Mouse (Mus musculus) mouse trophoblast stem cell (cell line): Measurements from ENCODE around the gene Zfp654.

Experiments used
- in situ Hi-C, 2 experiments: fragments of 300-500 bp; cut with MseI, MboI; formaldehyde crosslinking; loops; 2 replicates in 1 of 2; 3 replicates in 1 of 2; pipeline ENCODE4 v1.15.1; 2025

Gene Zfp654

DNA sequence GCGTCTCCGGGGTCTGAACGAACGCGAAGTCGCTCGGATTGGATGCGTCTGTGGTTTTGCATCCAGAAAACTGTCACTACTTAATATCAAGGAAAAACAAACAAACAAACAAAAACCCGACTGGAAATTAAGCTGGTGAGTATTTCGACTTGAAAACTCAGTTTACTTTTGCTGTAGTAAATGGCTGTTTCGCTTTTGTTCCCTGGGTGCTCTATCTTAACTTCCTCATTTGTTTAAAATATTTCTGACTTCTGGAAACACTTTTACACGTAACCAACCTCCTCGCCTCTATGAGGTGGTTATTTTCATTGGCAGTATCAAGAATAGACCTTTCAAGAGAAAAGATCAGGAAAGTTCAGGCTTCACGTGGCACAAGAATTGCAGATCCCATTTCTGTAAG lies 1.4 kb upstream of the Zfp654 start:
- in situ Hi-C loops = no loop called here

DNA sequence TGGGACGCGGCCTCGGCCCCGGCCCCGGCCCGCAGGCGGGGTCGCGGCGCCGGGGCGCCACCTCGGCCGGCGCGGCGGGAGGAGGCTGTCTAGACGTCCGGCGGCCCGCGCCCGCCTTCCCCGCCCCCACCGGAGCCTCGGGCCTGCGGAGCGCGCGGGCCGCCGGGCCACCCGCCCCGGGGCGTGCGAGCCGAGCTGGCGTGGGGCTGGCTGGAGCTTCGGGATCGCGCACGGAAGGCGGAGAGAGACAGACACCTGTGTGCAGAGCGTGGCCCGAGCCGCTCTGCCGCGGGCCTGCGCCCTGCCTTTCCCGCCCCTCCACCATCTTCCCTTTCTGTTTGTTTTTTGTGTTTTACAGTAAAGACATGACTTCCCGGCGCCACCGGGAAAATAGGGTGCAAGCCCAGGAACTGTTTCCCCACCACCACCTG lies 1.0 kb upstream of the Zfp654 start:
- in situ Hi-C loops = no loop called here

DNA sequence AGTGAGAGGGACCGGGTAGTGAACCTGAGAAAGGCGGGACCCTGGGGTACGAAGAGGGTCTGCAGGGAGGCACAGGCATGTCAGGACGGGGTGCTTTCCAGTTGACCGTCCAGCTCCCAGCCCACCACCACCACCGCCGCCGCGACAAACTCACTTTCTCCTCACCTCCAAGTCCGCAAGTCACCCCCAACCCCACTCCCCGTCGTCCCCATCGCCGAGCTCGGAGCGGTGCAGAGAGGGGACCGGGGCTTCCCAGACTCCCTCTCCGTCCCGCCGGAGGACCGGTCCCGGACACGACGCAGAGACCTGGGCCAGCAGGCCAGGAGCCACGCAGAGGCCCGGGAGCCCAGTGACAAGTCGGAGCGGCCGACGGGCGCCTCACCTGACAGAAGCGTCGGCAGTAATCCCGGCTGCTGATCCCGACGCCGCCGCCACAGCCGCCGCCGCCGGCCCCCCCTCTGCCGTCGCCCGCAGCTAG lies 328 bp downstream of the Zfp654 start:
- in situ Hi-C loops = no loop called here

DNA sequence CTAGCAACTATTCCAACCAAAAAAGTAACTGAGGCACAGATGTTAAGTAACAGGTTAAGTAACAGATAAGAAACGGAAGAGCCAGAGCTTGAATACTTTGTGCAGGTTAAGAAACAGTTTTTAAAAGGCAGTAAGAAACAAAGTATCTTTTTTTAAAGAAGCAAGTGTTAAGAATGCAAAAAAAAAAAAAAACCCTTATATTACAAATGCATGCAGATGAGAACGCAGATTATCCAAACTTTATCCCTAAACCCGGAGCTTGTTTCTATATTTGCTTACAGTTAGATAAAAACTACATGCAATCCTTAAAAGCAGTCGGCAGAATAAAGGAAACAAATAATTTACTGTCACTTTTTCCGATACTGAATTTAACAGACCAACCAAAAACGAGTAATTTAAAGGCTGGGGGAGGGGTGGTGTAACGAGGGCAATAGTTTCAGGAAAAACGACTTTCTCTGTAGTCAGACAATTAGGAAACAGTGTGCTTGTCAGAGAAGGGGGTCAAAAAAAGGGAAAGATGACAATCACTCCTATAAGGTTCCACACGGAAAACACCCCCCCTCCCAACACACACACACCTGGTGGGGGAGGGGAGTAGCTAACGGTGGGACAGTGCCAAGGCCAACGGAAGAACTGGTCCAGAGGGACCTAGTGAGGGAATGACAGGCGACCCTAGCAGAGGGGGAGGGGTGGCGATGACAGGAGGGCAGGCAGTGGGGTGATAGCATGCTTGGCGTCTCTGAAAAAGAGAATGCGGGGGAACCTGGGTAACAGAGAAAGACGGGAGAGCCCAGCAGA lies 966 bp downstream of the Zfp654 start:
- in situ Hi-C loops = no loop called here

DNA sequence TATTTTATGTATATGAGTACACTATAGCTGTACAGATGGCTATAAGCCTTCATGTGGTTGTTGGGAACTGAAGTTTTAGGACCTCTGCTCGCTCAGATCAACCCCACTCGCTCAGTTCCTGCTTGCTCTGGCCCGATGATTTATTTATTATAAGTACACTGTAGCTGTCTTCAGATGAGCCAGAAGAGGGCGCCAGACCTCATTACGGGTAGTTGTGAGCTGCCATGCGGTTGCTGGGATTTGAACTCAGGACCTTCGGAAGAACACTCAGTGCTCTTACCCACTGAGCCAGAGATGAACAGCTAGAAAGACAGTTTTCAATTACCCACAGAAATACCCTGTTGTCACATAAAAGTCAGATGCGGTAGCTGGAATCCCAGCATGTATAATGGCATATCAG lies 5.5 kb downstream of the Zfp654 start:
- in situ Hi-C loops = no loop called here

DNA sequence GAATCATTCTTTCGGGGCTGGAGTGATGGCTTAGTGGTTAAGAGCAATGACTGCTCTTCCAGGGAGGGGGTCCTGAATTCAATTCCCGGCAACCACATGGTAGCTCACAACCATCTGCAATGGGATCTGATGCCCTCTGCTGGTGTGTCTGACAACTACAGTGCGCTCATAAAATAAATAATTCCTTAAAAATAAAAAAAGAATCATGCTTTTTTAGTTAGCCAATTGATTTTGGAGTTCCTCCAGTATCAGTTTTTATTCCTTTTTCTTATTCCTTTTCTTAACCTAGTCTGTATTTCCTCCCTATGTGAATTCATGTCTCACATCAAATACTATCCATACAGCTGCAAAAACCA lies 9.1 kb downstream of the Zfp654 start:
- in situ Hi-C loops = no loop called here

DNA sequence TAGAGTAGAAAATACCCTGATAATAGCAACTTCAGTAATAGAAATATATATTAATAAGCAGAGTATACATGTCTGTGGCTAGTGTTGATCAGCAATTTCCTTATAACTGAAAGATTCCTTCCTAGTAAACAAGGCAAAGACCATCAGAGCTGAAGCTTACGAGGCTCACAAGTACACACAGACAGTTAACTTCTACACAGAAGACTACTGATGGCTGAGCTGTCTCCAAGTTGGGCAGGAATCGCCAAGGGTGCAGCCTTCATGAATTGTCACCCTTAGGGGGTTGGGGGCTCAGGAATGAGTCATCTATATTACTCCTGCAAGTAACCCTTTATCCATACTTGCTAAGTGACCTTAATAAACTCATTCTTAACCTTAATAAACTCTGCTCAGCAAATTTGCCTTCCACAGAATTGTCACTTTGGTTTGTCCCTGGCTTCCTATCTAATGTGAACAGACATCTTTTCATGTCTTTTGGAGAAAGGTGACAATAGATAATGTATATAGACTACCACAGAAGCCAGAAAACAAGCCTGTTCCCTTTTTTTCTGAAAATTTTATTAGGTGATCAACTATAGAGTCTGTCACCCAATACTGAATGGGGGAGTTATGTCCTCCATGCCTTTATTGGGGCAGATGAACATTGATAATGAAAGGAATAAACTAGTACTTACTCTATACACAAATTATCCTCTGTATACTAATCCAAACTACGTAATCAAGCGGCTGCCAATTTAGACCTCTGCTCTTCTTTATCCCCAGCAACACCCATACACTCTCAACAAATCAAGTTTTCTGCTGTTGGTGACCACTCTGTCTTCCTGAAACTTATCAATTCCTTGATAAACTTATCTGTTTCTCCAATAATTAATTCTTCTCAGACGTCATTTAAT lies 9.7 kb downstream of the Zfp654 start:
- in situ Hi-C loops = no loop called here

DNA sequence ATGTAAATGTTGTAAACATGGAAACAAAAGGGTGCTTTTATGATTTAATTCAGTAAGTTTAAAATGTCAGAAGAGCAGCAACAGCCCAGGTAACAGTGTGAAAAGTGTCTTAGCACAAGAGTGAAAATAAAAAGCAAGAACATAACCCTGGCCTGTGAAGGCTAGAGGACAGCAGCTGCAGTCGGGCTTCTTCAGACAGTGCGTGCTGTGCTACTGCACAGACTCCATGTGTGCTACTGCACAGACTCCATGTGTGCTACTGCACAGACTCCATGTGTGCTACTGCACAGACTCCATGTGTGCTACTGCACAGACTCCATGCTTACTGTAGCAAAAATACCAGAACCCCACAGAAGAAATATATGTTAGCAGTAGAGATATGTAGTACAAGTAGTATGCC lies 14.7 kb downstream of the Zfp654 start:
- in situ Hi-C loops = no loop called here

DNA sequence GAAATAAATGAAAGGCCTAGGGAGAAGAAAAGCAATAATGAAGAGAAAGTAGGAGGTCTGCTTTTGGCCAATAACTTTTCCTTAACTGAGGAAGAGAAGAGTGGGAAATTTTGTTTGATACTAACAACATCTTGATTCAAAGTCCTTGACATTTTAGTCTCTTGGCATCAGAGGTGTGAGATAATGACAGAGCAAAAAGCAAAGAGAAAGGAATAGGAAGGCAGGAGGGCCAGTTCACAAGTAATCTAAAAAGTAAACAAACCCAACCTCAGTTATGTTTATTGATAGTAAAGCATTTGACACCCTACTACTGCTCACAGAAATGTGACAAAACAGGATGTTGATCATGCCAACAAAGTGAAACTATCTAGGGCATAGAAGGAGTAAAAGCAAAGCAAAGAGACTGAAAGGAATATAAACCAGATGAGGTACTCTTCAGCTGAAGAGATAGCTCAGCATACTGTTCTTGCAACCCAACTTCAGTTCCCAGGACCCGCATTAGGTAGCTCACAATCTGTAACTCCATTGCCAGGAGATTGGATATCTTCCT lies 15.4 kb downstream of the Zfp654 start:
- in situ Hi-C loops = no loop called here

DNA sequence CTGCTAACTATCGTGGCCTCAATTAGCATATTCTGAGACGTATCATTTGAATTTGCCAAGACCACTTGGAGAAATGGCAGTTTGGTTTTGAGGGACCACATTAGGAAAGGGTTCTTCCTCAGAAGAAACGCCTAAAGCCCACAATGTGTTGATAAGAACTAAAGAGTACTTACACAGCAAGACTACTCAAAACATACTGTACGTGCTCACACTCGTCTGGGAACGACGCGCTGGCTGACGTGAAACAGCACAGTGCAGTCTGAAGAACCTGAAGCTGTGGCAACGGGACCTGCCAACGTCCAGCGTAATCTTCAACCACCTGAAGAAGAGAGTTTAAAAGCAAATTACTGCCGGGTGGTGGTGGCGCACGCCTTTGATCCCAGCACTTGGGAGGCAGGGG lies 21.2 kb downstream of the Zfp654 start:
- in situ Hi-C loops = no loop called here

DNA sequence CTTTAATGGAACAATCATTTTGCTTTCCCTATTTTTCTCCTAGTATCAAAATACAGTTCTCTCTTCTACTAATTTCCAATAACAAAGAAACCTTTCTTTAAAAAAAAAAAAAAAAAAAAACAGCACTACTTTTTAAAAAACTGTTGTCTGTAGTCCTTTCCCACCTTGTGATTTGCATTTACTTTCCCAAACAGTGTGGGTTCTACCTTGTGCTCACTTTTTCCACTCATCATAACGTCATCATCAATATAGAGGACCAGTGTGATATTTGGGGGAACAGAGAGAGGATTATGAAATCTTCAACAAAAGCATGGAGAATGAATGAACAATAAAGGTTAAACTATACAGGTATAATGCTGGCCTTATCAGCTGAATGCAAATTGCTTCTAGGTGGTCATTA lies 27.0 kb downstream of the Zfp654 start:
- in situ Hi-C loops = no loop called here

DNA sequence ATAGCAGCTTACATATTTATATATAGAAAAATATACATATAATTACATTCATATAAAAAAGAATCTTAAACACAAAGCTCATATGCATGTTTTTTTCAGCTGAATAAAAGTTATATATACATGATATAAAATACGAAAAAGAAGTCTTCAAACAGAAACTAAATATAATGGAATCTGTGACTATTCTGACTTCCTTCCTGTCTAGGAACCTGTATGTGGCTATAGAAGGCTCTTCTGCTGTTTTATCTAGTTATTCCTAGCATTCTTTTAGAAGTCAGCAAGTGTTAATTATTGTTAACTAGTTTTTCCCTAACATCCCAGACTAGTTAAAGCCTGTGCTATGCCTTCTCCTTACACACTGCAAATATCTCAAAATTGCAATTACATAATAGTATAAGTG lies 27.6 kb downstream of the Zfp654 start:
- in situ Hi-C loops = no loop called here

DNA sequence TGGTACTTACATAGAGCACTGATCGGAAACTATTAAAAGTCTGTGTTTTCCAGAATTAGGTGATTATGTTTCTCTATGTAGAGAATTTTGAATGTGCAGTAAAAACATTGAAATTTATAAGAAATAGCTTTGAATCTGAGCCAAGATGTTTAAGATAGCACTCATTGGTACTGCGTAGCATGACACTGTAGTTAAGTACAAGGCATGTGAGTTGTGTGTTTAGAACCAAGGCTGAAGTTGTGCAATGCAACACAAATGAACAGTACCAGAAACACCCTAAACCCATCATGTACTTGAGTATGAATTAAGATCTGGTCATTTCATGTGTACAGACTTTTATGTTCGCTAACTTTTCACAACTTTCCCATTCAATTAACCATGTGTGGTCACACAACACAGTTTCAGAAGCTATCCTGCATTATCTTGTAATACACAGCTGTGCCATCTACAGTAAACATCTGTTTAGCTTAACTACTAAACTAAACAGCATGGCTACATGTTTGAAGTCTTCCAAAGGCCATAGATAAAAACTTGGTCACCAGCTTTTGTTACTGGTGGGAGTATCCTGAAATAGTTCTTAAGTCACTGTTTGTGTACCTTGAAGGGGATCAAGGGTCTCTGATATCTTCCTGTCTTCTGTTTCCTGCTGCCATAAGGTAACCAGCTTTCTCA lies 34.2 kb downstream of the Zfp654 start:
- in situ Hi-C loops = no loop called here

DNA sequence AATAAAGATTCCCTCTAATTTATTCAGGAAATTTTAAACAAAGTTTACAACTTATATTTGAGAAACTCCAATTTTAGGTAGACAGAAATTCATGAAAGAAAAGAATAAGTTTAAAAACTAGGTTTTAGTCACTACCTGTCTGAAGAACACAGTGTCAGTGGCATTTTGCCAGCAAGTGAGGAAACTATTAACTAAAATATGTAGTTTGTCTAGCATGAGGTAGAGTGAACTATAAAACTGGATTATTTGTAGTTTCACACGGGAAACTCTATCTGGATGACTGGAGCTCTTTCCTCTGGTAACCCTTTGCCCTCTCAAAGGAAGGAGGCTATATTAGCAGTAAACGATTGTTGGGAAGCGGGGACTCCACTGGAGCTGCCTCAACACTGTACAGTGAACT lies 48.4 kb downstream of the Zfp654 start:
- in situ Hi-C loops = no loop called here

DNA sequence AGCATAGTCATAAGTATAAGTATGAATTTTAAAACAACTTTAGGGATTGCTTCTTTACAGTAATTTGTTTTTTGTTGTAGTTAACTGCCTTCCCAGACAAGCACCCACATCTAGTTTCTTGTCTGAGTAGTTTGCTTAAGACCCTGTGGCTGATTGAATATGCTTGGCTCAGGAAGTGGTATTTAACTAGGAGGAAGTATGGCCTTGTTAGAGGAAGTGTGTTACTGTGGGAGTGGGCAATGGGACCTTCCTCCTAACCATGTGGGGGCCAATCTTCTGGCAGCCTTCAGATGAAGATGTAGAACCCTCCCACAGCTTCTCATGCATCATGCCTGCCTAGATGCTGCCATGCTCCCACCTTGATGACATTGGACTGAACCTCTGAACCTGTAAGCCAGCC lies 49.8 kb downstream of the Zfp654 start:
- in situ Hi-C loops = no loop called here

DNA sequence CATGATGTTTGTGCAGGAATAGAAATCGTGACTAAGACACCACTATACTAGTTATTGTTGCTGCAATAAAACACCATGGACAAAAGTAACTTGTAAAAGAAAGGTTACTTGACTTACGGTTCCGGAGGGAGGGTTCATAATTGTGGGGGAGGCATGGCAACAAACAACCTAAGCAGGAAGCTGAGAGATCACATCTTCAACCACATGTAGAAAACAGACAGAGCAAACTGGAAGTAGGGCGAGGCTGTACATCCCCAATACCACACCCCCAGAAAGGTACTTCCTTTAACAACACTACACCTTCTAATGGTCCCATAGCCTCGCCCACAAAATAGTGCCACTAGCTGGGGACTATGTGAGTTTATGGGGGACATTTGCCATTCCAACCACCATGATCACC lies 51.1 kb downstream of the Zfp654 start:
- in situ Hi-C loops = no loop called here

DNA sequence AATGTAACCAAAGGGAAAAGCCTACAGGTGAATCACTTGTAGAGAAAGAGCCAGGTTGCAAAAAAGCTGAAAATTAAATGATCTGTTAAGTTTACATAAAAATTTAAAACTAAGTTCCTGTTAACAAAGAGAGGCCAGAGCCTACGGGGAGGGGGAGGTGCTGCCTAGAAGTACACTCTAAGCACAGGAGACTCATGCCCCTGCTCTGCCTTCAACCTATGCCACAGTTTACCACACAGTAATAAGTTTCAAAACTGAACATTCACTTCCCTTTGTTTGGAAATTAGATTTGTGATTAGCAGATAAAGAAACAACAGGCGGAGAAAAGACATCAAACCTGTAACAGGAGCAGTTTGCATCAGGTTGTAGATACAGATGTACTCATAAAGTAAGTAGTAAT lies 56.6 kb downstream of the Zfp654 start:
- in situ Hi-C loops = no loop called here

DNA sequence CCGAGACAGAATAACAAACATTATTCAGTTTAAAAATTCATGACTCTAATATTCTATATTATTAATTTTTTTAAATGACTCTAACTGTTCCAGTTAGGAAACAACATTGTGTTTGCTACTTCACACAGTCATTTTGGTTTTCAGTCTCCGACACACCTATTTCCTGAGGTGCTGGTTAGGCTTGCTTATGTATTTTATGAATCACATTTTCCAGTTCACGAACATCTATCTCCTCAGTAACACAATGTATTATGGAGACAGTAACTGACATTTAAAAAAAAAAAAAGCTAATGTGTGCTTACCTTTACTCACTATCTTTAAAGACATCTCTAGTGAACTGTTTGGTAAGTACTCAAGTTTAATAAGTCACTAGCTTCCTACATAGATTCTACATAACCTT lies 61.7 kb downstream of the Zfp654 start:
- in situ Hi-C loops = no loop called here

DNA sequence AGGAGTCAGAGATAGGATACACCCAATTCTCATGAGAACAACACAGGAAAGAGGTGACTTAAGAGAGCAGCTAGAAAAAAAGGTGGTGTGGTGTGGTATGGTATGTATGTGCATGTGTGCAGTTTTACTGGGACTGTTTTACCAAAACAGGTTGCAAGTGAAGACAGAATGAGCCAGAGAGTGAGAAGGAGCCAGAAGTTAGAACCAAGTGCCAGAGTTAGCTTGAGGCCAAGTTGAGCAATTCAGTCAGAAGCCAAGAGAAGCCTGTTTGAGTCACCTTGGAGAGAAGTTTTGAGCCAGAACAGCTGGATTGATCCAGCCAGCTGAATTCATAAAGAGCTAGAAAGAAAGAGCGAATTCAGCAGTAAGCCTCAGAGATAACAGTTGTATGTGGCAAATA lies 75.9 kb downstream of the Zfp654 start:
- in situ Hi-C loops = no loop called here

DNA sequence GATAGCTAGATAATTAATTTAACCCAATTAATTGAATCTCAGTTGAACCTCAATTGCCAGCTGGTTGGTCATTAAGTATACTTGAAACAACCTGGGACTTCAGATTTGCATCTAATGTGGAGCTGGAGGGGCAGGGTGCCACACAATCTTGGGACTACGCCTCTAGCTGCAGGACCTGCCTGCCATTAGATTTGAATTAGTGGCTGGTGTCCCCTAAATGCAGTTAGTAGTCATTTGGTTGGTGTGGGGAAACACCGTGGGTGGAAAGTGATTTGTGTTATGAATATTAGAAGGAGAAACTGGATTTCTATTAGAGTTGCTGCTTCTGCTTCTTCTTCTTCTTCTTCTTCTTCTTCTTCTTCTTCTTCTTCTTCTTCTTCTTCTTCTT lies 80.0 kb downstream of the Zfp654 start:
- in situ Hi-C loops = no loop called here

DNA sequence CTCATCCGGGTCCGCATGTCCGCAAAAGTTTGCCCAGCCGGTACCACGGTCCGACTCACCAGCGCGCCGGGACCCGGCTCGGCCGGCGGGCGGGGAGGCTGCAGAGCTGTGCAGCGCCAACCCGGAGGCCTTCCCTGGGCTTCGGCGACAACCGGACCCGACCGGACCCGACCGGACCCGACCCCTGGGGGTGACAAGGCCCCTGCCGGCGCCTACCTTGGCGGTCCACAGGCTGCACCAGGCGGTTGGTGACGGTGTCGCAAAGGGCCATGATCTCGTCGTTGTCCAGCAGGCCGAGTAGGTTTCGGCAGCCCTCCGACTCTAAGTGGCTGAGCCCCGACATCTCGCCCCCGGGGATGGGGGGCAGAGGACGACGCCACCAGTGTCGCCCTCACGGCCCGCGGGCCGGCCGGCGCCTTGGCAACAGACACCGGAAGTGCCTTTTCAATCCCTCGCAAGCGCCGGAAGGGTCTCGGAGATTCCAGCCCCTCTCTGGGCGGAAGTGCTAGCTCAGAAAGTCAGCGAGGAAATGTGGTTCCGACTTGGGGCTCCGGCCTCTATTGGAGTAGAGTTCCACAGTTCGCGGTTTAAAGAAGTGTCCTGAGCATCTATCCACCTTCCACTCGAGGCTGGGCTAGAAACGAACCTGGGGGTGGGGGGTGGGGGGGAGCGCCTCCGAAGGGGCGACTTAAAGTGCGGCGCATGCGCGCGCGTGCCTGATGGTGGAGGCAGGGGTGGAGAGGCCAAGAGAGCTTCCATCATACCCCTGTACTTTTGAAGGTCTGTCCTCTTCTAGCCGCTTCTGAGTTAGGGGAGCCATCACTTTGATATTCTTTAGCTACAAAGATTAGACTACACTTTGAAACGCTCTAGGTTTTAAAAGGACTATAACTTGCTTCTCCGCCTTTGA lies 80.7 kb downstream of the Zfp654 start, which contains the start of gene 4930453N24Rik:
Gene 4930453N24Rik, minus strand, starts transcription at position 641 of the 910 bp plus-strand sequence.
- in situ Hi-C loops = no loop called here
